21 mouse cellular contexts compared by ENCODE assay signal in the genomic region with DNA sequence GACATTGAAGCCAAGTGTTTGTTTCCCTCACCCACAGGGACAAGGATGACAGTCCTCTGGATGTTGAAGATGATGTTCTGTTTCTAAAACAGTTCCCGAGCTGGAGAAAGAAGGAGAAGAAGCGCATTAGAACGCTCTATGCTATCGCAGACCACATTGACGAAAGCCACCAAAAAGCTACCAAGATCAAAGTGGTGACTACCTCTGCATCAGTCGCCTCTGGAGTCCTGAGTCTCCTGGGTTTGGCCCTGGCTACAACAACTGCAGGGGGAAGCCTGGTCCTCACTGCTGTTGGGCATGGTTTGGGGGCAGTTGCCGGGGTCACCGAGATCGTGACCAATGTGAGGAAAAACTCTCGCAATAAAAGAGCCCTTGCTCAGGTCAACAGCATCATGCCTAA. TPM values are rescaled to one million over a fixed set of nuclear protein-coding genes. Genes with fewer than 3 reads are reported as not detected.
DNase-seq lines count a peak whose midpoint lies in the region; ATAC-seq and TF ChIP-seq lines count a peak whose summit lies in the region.
"Had no signal": no experiment of that assay in that cellular context is flagged by ENCODE, and none has a peak within 500 bp of the region (broad histone marks: within the 10 kb centered on the region; RNA-seq: fewer than 3 reads in every experiment).

A gene (minus strand): TSS at position 101 of the 400 bp plus-strand sequence.

- H3K27ac ChIP-seq in kidney, adult 2 months (ENCODE audit: insufficient read depth, low read depth, low read length): no peak within 1 kb of the TSS
- no peak within 1 kb of the TSS for H3K27ac ChIP-seq in heart, embryonic 15.5 days
- H3K27ac ChIP-seq in hindbrain, postnatal 0 days: no peak within 1 kb of the TSS
- H3K27ac ChIP-seq: embryonic facial prominence, embryonic 15.5 days; forebrain, embryonic 12.5 days; kidney, embryonic 15.5 days; liver, embryonic 14.5 days had no signal

- no peak for DNase-seq in kidney, adult 2 months
- no peak for DNase-seq in kidney, postnatal 36 days
- DNase-seq in gastrocnemius, postnatal 25 days: no peak
- no peak for DNase-seq in hindbrain, postnatal 0 days (ENCODE audit: low spot score)
- DNase-seq in left cerebral cortex, adult 8-10 months (ENCODE audit: low spot score in 2 of 2): no peak
- DNase-seq: adrenal gland, adult 8-10 months; B cell, adult 2 months; cerebellum, postnatal 36 days; right cerebral cortex, postnatal 14 days; thymus, postnatal 14 days had no signal

- H3K4me2 ChIP-seq in heart, embryonic 15.5 days: no peak within 1 kb of the TSS
- no peak within 1 kb of the TSS for H3K4me2 ChIP-seq in myocyte (ENCODE audit: low read depth)
- no peak within 1 kb of the TSS for H3K4me2 ChIP-seq in hindbrain, postnatal 0 days (ENCODE audit: low read depth, low read length)
- H3K4me2 ChIP-seq: embryonic facial prominence, embryonic 15.5 days; forebrain, embryonic 12.5 days; kidney, embryonic 15.5 days; midbrain, embryonic 11.5 days had no signal

- no peaks in the 10 kb centered on the region for H3K27me3 ChIP-seq in kidney, adult 2 months (replicated peaks; ENCODE audit: control insufficient read depth, insufficient read depth, low read length)
- H3K27me3 ChIP-seq in heart, embryonic 15.5 days: no peaks in the 10 kb centered on the region
- H3K27me3 ChIP-seq in myocyte (ENCODE audit: control insufficient read depth, insufficient read depth, insufficient read length): peaks cover 7% of the 10 kb centered on the region
- H3K27me3 ChIP-seq in hindbrain, postnatal 0 days (ENCODE audit: insufficient read depth, low read length): no peaks in the 10 kb centered on the region
- H3K27me3 ChIP-seq: embryonic facial prominence, embryonic 15.5 days; forebrain, embryonic 12.5 days; kidney, embryonic 15.5 days had no signal

- H3K4me3 ChIP-seq in kidney, adult 2 months (ENCODE audit: insufficient read depth, low read depth, low read length): no peak within 1 kb of the TSS
- no peak within 1 kb of the TSS for H3K4me3 ChIP-seq in heart, embryonic 15.5 days
- no peak within 1 kb of the TSS for H3K4me3 ChIP-seq in myocyte
- H3K4me3 ChIP-seq in hindbrain, postnatal 0 days (ENCODE audit: low read length): no peak within 1 kb of the TSS
- H3K4me3 ChIP-seq: embryonic facial prominence, embryonic 15.5 days; forebrain, embryonic 12.5 days; kidney, embryonic 15.5 days had no signal

- no peak within 1 kb of the TSS for H3K9ac ChIP-seq in heart, embryonic 15.5 days
- no peak within 1 kb of the TSS for H3K9ac ChIP-seq in hindbrain, postnatal 0 days (replicated peaks; ENCODE audit: low read length)
- H3K9ac ChIP-seq: embryonic facial prominence, embryonic 15.5 days; forebrain, embryonic 12.5 days; kidney, embryonic 15.5 days; liver, embryonic 14.5 days had no signal

- H3K4me1 ChIP-seq in kidney, adult 2 months (ENCODE audit: control insufficient read depth, insufficient read depth, low read length): no peaks in the 10 kb centered on the region
- peaks cover 8% of the 10 kb centered on the region for H3K4me1 ChIP-seq in heart, embryonic 15.5 days (replicated peaks)
- no peaks in the 10 kb centered on the region for H3K4me1 ChIP-seq in hindbrain, postnatal 0 days (ENCODE audit: insufficient read depth, low read length)

- no peak for TF ChIP-seq CTCF in kidney, adult 2 months (conservative IDR thresholded peaks at IDR 0.05; ENCODE audit: insufficient read depth, insufficient read length, low read depth, low read length)
- TF ChIP-seq CTCF in hindbrain, postnatal 0 days (IDR thresholded peaks at IDR 0.05; ENCODE audit: low read depth): no peak

- H3ac ChIP-seq in myocyte (ENCODE audit: control insufficient read depth, insufficient read length): no peak within 1 kb of the TSS

- H3K36me3 ChIP-seq in kidney, adult 2 months (ENCODE audit: control insufficient read depth, insufficient read depth, low read length): no peaks in the 10 kb centered on the region
- H3K36me3 ChIP-seq in heart, embryonic 15.5 days: no peaks in the 10 kb centered on the region
- H3K36me3 ChIP-seq in myocyte (ENCODE audit: control insufficient read depth, insufficient read depth): no peaks in the 10 kb centered on the region
- no peaks in the 10 kb centered on the region for H3K36me3 ChIP-seq in hindbrain, postnatal 0 days (ENCODE audit: insufficient read depth, low read length)
- H3K36me3 ChIP-seq: embryonic facial prominence, embryonic 15.5 days; forebrain, embryonic 12.5 days; G1E; kidney, embryonic 15.5 days had no signal

- ATAC-seq in heart, embryonic 15.5 days (replicated peaks; ENCODE audit: insufficient number of reproducible peaks, insufficient read depth, low FRiP score, low read depth): no peak
- ATAC-seq in hindbrain, postnatal 0 days: no peak
- ATAC-seq: inflammation-experienced regulatory T-cells, adult 6 months had no signal

- no peak for TF ChIP-seq POLR2A in kidney, adult 2 months (IDR thresholded peaks at IDR 0.05; ENCODE audit: low read depth, low read length)
- no peak for TF ChIP-seq POLR2A in myocyte (IDR thresholded peaks at IDR 0.05; ENCODE audit: insufficient read length, low read depth)

- no peaks in the 10 kb centered on the region for H3K79me2 ChIP-seq in myocyte (ENCODE audit: control insufficient read depth, insufficient read depth)

- H3K9me3 ChIP-seq in heart, embryonic 15.5 days (replicated peaks): no peaks in the 10 kb centered on the region
- no peaks in the 10 kb centered on the region for H3K9me3 ChIP-seq in hindbrain, postnatal 0 days (ENCODE audit: low read length)
- H3K9me3 ChIP-seq: embryonic facial prominence, embryonic 15.5 days; forebrain, embryonic 12.5 days; G1E; kidney, embryonic 15.5 days had no signal

- 93% methylated on average over 10 of the region's 10 CpGs for WGBS in kidney, adult 2 months
- 93% methylated on average over 10 of the region's 10 CpGs for WGBS in heart, embryonic 15.5 days
- 93% methylated on average over 10 of the region's 10 CpGs for WGBS in hindbrain, postnatal 0 days

TF ChIP-seq in myocyte, 11 proteins besides CTCF, POLR2A, EP300 and RAD21:
- TF ChIP-seq TCF12 (IDR thresholded peaks at IDR 0.05; ENCODE audit: insufficient read depth, poor library complexity, severe bottlenecking) (no peak), CEBPB (IDR thresholded peaks at IDR 0.05; ENCODE audit: insufficient read depth, poor library complexity, severe bottlenecking) (no peak), TCF3 (IDR thresholded peaks at IDR 0.05; ENCODE audit: insufficient read length, low read depth) (no peak), POLR2AphosphoS2 (IDR thresholded peaks at IDR 0.05; ENCODE audit: insufficient read length, low read depth) (no peak), SRF (IDR thresholded peaks at IDR 0.05; ENCODE audit: control insufficient read depth, insufficient read length, low read depth) (no peak), MYOD1 (IDR thresholded peaks at IDR 0.05; ENCODE audit: control insufficient read depth in 1 of 3, insufficient read length in 2 of 3, low read depth in 2 of 3) (no peak), E2F4 (IDR thresholded peaks at IDR 0.05; ENCODE audit: insufficient read depth) (no peak), USF1 (IDR thresholded peaks at IDR 0.05; ENCODE audit: low read depth) (no peak), MYOG (IDR thresholded peaks at IDR 0.05; ENCODE audit: control insufficient read depth in 1 of 3, insufficient read depth in 1 of 3, insufficient read length in 2 of 3, low read depth in 2 of 3) (no peak), REST (IDR thresholded peaks at IDR 0.05; ENCODE audit: insufficient read depth, insufficient read length) (no peak), MAX (IDR thresholded peaks at IDR 0.05; ENCODE audit: low read depth) (no peak)
TF ChIP-seq in myocyte: peak in this region for 0.

RNA-seq across cellular contexts. Expression of the gene that starts here (rescaled TPM):
- 1.6 and 123 TPM in 2 replicates for polyA plus RNA-seq in kidney, adult 2 months (2012; rRNA removed)
- total RNA-seq in gastrocnemius, postnatal 25 days (2021): 1,000 to 10,000 TPM; 2,592 to 3,528 TPM
- 776 and 844 TPM in 2 replicates for polyA plus RNA-seq in heart, embryonic 15.5 days (2015; fragmentation: Nextera tagmentation; extraction: Ambion mirVana)
- polyA plus RNA-seq in myocyte (2012; fragmentation: generic; extraction: Trizol): 1,055 TPM
- total RNA-seq in hindbrain, postnatal 0 days (2014; rRNA removed): 0.65 TPM in 1 of 2 replicates, not detected in the other
- polyA plus RNA-seq in hindbrain, postnatal 0 days (2015; fragmentation: Nextera tagmentation; extraction: Ambion mirVana): 0.20 and 0.28 TPM in 2 replicates
- 1 to 10 TPM in 3 of 4 experiments, not detected in 1; 4.5 to 9.8 (median 5.8) TPM for total RNA-seq in left cerebral cortex, adult 8-10 months (2022)
- total RNA-seq: G1E; granulocyte monocyte progenitor cell, adult 5-6 weeks; left cerebral cortex, postnatal 10 days had no signal
- polyA plus RNA-seq: forebrain, embryonic 12.5 days; G1E; inflammation-experienced regulatory T-cells, adult 6 months; midbrain, embryonic 11.5 days had no signal

Comparison
In these comparisons a context has a peak if more than half of its experiments do, and no peak if none do; other contexts are left out.
1. RNA of the gene that starts here (total RNA-seq): 2,592 to 3,528 TPM in gastrocnemius, postnatal 25 days; 4.5 to 9.8 TPM in left cerebral cortex, adult 8-10 months and 0.65 TPM in hindbrain, postnatal 0 days; every median in the first group is over 100 times any median in the second.